Mouse (Mus musculus) midbrain, embryonic 12.5 days (tissue): ENCODE results near the gene Atp11a. TPM values are rescaled to one million over a fixed set of nuclear protein-coding genes. Genes with fewer than 3 reads are reported as not detected.

Experiments used
- ATAC-seq: fragments of 200-750 bp; cut with Nextera tagmentation; 2 replicates; pipeline ENCODE4 v1.8.0; 2017; ENCODE audit warnings: low read depth, moderate TSS enrichment, moderate library complexity; ENCODE audit not compliant: low FRiP score
- H3K27ac ChIP-seq: fragments of 300-500 bp; sonication (generic); replicated peaks from 2 replicates; pipeline ENCODE4 v1.5.1; 2016; ENCODE audit warnings: mild to moderate bottlenecking
- H3K27me3 ChIP-seq: fragments of 300-500 bp; sonication (generic); 2 replicates; pipeline ENCODE4 v1.6.1; 2016; ENCODE audit warnings: mild to moderate bottlenecking
- H3K36me3 ChIP-seq: fragments of 300-500 bp; sonication (generic); 2 replicates; pipeline ENCODE4 v1.6.1; 2016
- H3K4me1 ChIP-seq: fragments of 300-500 bp; sonication (generic); 2 replicates; pipeline ENCODE4 v1.6.1; 2016
- H3K4me2 ChIP-seq: fragments of 300-500 bp; sonication (generic); replicated peaks from 2 replicates; pipeline ENCODE4 v1.6.1; 2016; ENCODE audit warnings: mild to moderate bottlenecking, moderate library complexity
- H3K4me3 ChIP-seq: fragments of 300-500 bp; sonication (generic); 2 replicates; pipeline ENCODE4 v1.5.1; 2016; ENCODE audit warnings: mild to moderate bottlenecking
- H3K9ac ChIP-seq: fragments of 300-500 bp; sonication (generic); replicated peaks from 2 replicates; pipeline ENCODE4 v1.6.1; 2016; ENCODE audit warnings: mild to moderate bottlenecking, moderate library complexity
- H3K9me3 ChIP-seq: fragments of 300-500 bp; sonication (generic); 2 replicates; pipeline ENCODE4 v1.6.1; 2016; ENCODE audit warnings: mild to moderate bottlenecking
- WGBS: fragments of 180-500 bp; shearing (Covaris S2); methylation state at CpG from one replicate; pipeline ENCODE4 v1.1.7; 2016; 5-methylcytosine and 5-hydroxymethylcytosine counted together
- polyA plus RNA-seq: library from polyadenylated mRNA; unstranded; fragments of >200 nt; fragmentation: Nextera tagmentation; extraction: Ambion mirVana; gene quantifications from 2 replicates; pipeline ENCODE4 v1.2.1, GENCODE M21; 2016

Atp11a gene
- polyA plus RNA-seq, 1 experiment from 2014 or later = 16.5 TPM

DNA sequence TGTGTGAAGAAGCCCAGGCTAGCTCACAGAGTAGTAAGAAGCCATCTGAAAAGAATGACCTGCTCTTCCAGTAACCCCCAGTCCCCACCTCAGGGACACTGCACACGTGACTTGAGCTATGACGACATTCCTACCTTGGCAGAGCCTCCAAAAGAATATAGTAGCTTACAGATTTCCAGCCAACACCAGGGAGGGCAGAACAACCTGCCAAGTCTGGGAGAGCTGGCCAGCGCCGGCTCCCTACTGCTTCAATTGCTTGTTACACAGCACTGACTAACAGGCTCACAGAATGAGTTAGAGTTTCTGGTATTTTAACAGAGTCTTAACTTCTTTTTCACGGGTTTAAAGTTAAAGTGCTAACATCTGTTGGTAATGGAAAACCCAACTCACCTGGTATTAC, 2.7 kb upstream of the Atp11a start:
- no peak overlapping the region for H3K4me2 ChIP-seq
- H3K27me3 ChIP-seq = 0 out of 2 replicates have a peak, but pooled peaks cover 17% of the 10 kb centered on the region
- WGBS = 85% methylated on average over 5 of the region's 5 CpGs
- no peak overlapping the region for H3K9ac ChIP-seq
- H3K4me1 ChIP-seq = peaks cover 20% of the 10 kb centered on the region
- no peak overlapping the region for H3K27ac ChIP-seq
- no peak overlapping the region for H3K4me3 ChIP-seq
- ATAC-seq = no peak
- no peaks in the 10 kb centered on the region for H3K9me3 ChIP-seq
- no peaks in the 10 kb centered on the region for H3K36me3 ChIP-seq

DNA sequence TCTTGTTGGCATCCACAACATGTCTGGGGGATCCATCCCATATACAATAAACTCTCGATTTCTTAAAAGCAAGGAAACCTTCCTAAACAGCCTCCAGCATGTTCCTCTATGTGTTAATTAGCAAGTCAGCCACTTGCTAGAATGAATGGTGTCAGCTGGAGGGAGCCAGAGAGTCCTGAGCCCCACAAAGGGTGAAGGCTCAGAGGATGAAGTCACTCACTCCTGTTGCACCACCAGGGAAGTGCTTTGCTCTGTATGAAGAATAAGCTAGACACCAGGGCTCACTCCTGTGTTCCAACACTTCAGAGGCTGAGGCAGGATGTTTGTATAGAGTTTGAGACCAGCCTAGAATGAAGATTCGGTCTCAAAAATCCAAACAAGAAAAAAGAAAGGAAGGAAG, 1.5 kb upstream of the Atp11a start:
- Histone ChIP-seq H3K27ac (no peak overlapping the region), H3K36me3 (no peaks in the 10 kb centered on the region), H3K9me3 (no peaks in the 10 kb centered on the region), H3K4me1 (peaks cover 24% of the 10 kb centered on the region), H3K4me2 (no peak overlapping the region), H3K27me3 (0 out of 2 replicates have a peak, but pooled peaks cover 22% of the 10 kb centered on the region), H3K4me3 (no peak overlapping the region), H3K9ac (no peak overlapping the region)
- no peak for ATAC-seq
- 74% methylated on average over 2 of the region's 2 CpGs for WGBS

DNA sequence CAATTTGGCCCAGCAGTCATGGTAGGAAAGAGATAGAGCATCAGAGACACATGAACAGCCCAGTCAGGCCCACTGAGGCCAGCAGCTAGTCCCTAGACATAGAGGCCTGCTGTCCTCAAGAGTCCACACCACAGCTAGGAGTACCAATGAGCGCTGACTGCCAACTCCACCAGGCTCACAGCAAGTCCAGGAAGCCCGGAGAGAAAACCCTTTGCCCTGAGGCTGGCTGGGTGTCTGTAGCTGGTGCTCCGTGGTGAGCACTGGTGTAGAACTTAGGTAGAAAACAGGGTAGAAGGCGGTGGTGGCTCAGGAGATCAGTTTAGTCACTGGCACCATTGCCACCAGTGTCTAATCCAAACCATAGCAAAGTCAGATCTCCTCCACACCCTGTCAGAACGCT, 988 bp upstream of the Atp11a start:
- Histone ChIP-seq H3K4me3 (no peak overlapping the region), H3K27ac (no peak overlapping the region), H3K9me3 (no peaks in the 10 kb centered on the region), H3K9ac (no peak overlapping the region), H3K4me2 (peak overlapping the region; percentile 93; the same call in 1 of the 2 replicates), H3K36me3 (no peaks in the 10 kb centered on the region), H3K4me1 (peaks cover 24% of the 10 kb centered on the region), H3K27me3 (0 out of 2 replicates have a peak, but pooled peaks cover 22% of the 10 kb centered on the region)
- no peak for ATAC-seq
- 75% methylated on average over 5 of the region's 5 CpGs for WGBS

DNA sequence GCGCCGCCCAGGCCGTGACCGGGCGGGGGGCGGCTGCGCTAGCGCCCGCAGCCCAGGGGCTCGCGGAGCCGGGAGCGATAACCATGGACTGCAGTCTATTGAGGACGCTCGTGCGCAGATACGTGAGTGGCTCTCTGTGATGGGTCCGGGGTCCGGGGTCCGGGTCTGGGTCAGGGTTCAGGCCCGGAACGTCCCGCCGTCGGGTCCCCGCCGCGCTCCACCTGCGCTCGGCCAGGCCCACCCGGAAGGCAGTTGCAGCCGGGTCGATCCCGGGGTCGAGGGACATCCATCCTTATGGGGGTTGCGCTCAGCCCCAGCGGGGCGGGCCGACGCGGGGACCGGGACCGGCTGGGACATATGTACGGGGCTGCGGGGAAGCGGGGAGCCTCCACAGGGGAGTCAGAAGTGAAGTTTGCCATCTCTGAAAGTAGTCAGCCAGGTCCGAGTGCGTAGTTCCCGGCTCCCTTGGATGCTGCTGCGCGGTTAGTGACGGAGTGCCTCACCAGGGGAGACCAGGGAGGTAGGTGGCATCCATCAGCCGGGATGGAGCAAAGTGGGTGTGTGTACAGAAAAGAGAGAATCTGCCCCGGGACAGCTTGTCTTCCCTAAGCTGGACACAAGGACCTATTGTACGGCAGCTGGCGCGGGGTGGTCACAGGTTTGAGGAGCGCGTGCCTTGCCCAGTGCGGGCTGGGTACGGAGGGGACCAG, 572 bp downstream of the Atp11a start:
- Histone ChIP-seq H3K9ac (peak overlapping the region; percentile 91), H3K27me3 (0 out of 2 replicates have a peak, but pooled peaks cover 22% of the 10 kb centered on the region), H3K4me3 (peak overlapping the region; percentile 69), H3K9me3 (no peaks in the 10 kb centered on the region), H3K27ac (no peak overlapping the region), H3K4me1 (peaks cover 24% of the 10 kb centered on the region), H3K4me2 (peak overlapping the region; percentile 93), H3K36me3 (no peaks in the 10 kb centered on the region)
- WGBS = under 1% methylated on average over 47 of the region's 61 CpGs
- peak; percentile 69 for ATAC-seq

DNA sequence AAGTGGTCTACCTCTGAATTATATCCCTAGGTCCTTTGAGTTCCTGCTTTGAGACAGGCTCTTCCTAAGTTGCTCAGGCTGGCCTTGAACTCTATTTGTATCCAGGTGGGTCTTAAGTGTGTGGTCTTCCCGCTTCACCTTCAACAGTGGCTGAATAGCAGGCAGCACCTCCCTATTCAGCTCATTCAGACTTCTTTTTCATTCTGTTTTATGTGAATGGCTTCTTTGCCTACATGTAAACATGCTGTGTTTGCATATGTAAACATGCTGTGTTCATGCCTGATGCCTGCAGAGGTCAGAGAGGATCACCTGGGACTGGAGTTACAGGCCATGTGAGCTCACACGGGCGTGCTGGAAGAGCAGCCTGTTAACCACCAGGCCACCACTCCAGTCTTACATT, 3.1 kb downstream of the Atp11a start:
- no peak overlapping the region for H3K9ac ChIP-seq
- H3K27me3 ChIP-seq = 0 out of 2 replicates have a peak, but pooled peaks cover 17% of the 10 kb centered on the region
- no peaks in the 10 kb centered on the region for H3K9me3 ChIP-seq
- H3K36me3 ChIP-seq = no peaks in the 10 kb centered on the region
- ATAC-seq = no peak
- no peak overlapping the region for H3K4me2 ChIP-seq
- peaks cover 24% of the 10 kb centered on the region for H3K4me1 ChIP-seq
- H3K4me3 ChIP-seq = no peak overlapping the region
- H3K27ac ChIP-seq = no peak overlapping the region
- WGBS = 86% methylated on average over 3 of the region's 3 CpGs

DNA sequence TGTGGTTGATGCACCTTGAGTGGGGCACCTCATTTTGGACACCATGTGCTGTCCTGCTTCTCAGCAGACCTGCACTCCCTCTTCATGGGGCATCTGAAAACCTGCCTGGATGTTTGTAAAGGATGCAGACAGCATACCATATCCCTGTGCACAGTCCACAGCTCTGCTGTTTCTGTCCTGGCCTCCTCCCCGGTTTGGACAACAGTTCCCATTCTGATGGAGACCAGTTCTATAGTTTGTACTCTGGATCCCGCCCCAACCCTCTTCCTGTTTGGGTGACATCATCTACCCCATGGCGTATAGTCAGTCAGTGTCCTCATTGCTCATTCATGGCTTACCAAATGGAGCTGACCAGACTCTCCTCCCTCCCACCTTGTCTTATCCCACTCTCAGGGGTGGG, 5.1 kb downstream of the Atp11a start:
- Histone ChIP-seq H3K9ac (no peak overlapping the region), H3K4me1 (peaks cover 19% of the 10 kb centered on the region), H3K36me3 (no peaks in the 10 kb centered on the region), H3K4me3 (no peak overlapping the region), H3K9me3 (no peaks in the 10 kb centered on the region), H3K4me2 (no peak overlapping the region), H3K27ac (no peak overlapping the region), H3K27me3 (0 out of 2 replicates have a peak, but pooled peaks cover 7% of the 10 kb centered on the region)
- no peak for ATAC-seq
- 89% methylated on average over 3 of the region's 3 CpGs for WGBS

DNA sequence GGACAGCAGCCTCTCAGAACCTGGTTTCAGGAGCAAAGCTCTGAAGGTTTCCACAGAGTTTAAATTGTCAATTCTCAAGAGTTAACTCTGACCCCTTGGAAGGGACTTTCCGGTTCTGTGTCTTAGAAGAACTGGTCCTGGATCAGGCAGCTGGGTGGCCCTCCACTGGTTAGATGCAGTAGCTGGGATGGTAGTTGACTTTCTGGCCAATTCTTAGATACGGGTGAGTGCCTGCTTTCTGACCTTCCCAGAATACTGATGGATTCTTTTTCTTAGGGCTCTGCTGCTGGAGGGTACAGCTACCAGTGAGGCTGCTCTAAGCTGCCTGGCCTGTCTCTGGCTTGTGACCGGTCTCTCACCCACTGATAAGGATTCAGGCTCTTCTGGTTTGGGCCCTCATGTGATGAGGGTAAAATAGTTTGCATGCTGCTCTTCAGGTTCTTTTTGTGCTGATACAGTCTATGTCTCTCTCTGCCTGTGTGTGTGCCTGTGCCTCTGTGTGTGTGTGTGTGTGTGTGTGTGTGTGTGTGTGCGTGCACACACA, 6.8 kb downstream of the Atp11a start:
- Histone ChIP-seq H3K36me3 (no peaks in the 10 kb centered on the region), H3K4me1 (peaks cover 9% of the 10 kb centered on the region), H3K27me3 (0 out of 2 replicates have a peak, but pooled peaks cover 7% of the 10 kb centered on the region), H3K27ac (no peak overlapping the region), H3K9ac (no peak overlapping the region), H3K9me3 (no peaks in the 10 kb centered on the region), H3K4me3 (no peak overlapping the region), H3K4me2 (no peak overlapping the region)
- WGBS = 81% methylated on average over 4 of the region's 4 CpGs
- no peak for ATAC-seq

DNA sequence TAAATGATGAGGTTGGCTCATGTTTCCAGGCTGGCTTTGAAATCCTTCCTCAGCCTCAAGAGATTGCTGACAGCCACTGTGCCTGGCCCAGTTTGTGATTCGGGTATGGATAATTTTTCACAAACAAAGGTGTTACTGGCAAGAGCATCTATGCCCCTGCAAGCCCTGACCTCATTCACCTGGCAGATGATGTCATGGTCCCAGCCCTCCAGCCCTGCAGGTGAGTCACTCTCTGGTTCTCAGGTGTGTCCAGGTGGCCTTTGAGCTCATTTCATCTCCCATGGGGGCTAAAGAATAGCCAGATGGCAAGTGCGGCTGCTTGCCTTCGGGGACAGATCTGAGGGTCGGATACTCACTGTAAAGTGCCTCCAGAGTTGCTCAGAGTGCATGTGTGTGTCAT, 8.2 kb downstream of the Atp11a start:
- no peaks in the 10 kb centered on the region for H3K4me1 ChIP-seq
- 85% methylated on average over 4 of the region's 4 CpGs for WGBS
- no peak overlapping the region for H3K27ac ChIP-seq
- H3K36me3 ChIP-seq = no peaks in the 10 kb centered on the region
- no peaks in the 10 kb centered on the region for H3K9me3 ChIP-seq
- H3K27me3 ChIP-seq = no peaks in the 10 kb centered on the region
- H3K9ac ChIP-seq = no peak overlapping the region
- H3K4me3 ChIP-seq = no peak overlapping the region
- no peak for ATAC-seq
- H3K4me2 ChIP-seq = no peak overlapping the region

DNA sequence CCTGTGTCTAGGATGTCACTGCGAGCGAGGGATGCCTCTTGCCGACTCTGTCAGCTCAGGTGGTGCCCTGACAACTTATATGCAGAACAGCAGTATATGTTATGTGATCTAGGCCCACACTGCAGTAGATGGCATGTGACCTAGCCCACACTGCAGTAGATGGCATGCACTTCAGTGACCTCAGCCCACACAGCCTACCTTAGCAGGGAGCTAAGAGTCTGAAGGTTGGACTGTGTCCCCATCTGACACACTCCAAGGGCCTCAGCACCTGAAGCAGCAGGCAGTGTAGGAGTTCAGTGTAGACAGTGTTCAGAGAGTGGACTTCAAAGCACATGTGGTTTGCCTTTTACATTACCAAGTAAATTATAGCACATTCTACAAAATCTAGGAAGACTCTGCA, 10.4 kb downstream of the Atp11a start:
- H3K27me3 ChIP-seq = no peaks in the 10 kb centered on the region
- no peak overlapping the region for H3K27ac ChIP-seq
- no peaks in the 10 kb centered on the region for H3K9me3 ChIP-seq
- H3K36me3 ChIP-seq = no peaks in the 10 kb centered on the region
- no peak overlapping the region for H3K9ac ChIP-seq
- no peak overlapping the region for H3K4me2 ChIP-seq
- ATAC-seq = no peak
- H3K4me3 ChIP-seq = no peak overlapping the region
- WGBS = 94% methylated on average over 3 of the region's 3 CpGs
- no peaks in the 10 kb centered on the region for H3K4me1 ChIP-seq

DNA sequence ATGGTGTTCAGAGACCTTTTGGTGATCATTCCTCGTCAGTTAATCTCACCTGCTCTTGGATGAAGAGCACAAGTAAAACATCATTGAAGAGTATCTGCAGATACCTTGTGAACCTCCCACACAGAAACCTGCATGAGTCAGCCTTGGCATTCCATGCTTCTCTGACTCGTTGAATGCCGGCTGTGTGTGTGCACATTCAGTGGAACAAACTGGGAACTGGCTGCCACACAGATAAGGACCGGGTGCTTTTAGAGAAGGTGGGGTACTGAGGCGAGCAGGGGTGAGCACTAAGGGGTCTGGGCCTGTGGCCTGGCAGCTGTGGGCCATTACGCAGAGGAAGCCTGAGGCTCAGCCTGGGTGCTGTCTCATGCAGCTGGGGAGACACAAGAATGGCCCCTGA, 11.9 kb downstream of the Atp11a start:
- H3K4me3 ChIP-seq = no peak overlapping the region
- H3K9me3 ChIP-seq = no peaks in the 10 kb centered on the region
- no peak for ATAC-seq
- no peak overlapping the region for H3K27ac ChIP-seq
- no peaks in the 10 kb centered on the region for H3K27me3 ChIP-seq
- H3K4me2 ChIP-seq = no peak overlapping the region
- no peak overlapping the region for H3K9ac ChIP-seq
- no peaks in the 10 kb centered on the region for H3K4me1 ChIP-seq
- 93% methylated on average over 6 of the region's 6 CpGs for WGBS
- no peaks in the 10 kb centered on the region for H3K36me3 ChIP-seq

DNA sequence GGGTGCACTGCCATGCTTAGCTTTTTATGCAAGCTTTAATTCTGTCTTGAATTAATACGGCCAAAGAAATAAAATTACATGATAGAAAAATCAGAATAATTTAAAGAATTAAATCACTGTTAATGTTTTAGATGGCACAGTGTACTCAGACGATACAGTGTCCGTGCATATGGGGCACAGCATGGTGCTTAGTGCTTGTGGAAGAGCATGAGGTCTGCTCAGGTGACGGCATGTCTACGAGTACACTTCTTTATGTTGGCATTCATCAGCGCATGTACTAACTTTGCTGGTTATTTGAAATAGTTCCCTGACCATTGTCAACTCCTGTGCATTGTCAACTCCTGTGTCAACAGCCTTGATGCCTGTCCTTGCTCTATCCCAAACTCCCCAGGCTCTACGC, 12.5 kb downstream of the Atp11a start:
- no peak for ATAC-seq
- no peaks in the 10 kb centered on the region for H3K9me3 ChIP-seq
- H3K4me1 ChIP-seq = no peaks in the 10 kb centered on the region
- H3K27ac ChIP-seq = no peak overlapping the region
- 91% methylated on average over 7 of the region's 7 CpGs for WGBS
- H3K4me3 ChIP-seq = no peak overlapping the region
- no peak overlapping the region for H3K9ac ChIP-seq
- H3K27me3 ChIP-seq = no peaks in the 10 kb centered on the region
- H3K36me3 ChIP-seq = no peaks in the 10 kb centered on the region
- no peak overlapping the region for H3K4me2 ChIP-seq

DNA sequence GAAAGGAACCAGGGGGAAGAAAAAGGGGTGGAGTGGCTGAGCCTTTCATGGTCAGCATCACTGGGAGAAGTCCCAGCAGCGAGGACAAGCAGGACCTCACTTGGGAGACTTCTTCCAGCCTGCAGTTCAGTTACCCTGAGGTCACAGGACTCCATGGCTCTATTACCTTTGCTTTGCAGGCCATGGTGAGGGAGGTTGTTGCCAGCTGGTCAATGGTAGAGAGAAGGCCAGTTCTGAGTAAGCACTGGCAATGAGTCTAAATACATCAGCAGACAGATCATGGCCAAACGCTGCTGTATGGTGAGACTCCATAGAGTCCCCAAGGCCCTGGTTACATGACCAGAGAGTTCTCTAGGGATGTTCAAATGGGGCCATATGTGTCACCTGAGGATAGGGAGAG, 15.5 kb downstream of the Atp11a start:
- H3K9me3 ChIP-seq = no peaks in the 10 kb centered on the region
- no peaks in the 10 kb centered on the region for H3K27me3 ChIP-seq
- H3K4me2 ChIP-seq = no peak overlapping the region
- no peak for ATAC-seq
- H3K9ac ChIP-seq = no peak overlapping the region
- no peaks in the 10 kb centered on the region for H3K36me3 ChIP-seq
- peaks cover 9% of the 10 kb centered on the region for H3K4me1 ChIP-seq
- 82% methylated on average over 2 of the region's 2 CpGs for WGBS
- H3K4me3 ChIP-seq = no peak overlapping the region
- H3K27ac ChIP-seq = no peak overlapping the region
